Mouse (Mus musculus) CH12.LX (cell line): Measurements from ENCODE around the gene Inpp5f. TPM values are rescaled to one million over a fixed set of nuclear protein-coding genes. Genes with fewer than 3 reads are reported as not detected.

ENCODE experiments used
- DNase-seq: peaks from one replicate; pipeline ENCODE4 v3.0.0-alpha.2; 2013; ENCODE audit errors: extremely low read depth
- H3K27ac ChIP-seq: 2 replicates; pipeline ENCODE4 v1.5.1; 2012; ENCODE audit warnings: low read depth, mild to moderate bottlenecking, control low read depth, moderate library complexity; ENCODE audit not compliant: insufficient read depth
- H3K27me3 ChIP-seq: replicated peaks from 2 replicates; pipeline ENCODE3; 2012; ENCODE audit warnings: inconsistent platforms
- H3K36me3 ChIP-seq, 2 experiments: replicated peaks in 1 of 2; 2 replicates each; pipeline versions ENCODE3 to v1.6.1; 2012; ENCODE audit warnings: inconsistent platforms in 1 of 2, low read length in 1 of 2, mild to moderate bottlenecking in 1 of 2, mixed read lengths in 1 of 2, moderate library complexity in 1 of 2; ENCODE audit not compliant: control insufficient read depth in 1 of 2, insufficient read depth in 1 of 2
- H3K4me1 ChIP-seq, 2 experiments: 2 replicates each; pipeline ENCODE4 v1.6.1; 2012; ENCODE audit warnings: inconsistent platforms in 1 of 2, moderate library complexity in 1 of 2; ENCODE audit not compliant: insufficient read depth in 2 of 2, control insufficient read depth in 1 of 2
- H3K4me2 ChIP-seq: 2 replicates; pipeline ENCODE4 v1.6.1; 2012; ENCODE audit warnings: low read depth, mild to moderate bottlenecking, control low read depth; ENCODE audit not compliant: poor library complexity, insufficient read depth, severe bottlenecking
- H3K4me3 ChIP-seq, 3 experiments: fragments of 150-350 bp in 1 of 3; sonication (generic) in 1 of 3; replicated peaks in 1 of 3; 2 replicates each; pipeline versions ENCODE3 to v1.5.1; 2011 to 2012; ENCODE audit warnings: low read depth in 2 of 3, low read length in 2 of 3, mild to moderate bottlenecking in 2 of 3, moderate library complexity in 2 of 3, control low read depth in 1 of 3, improper control_type of control experiment in 1 of 3, inconsistent platforms in 1 of 3, mixed read lengths in 1 of 3; ENCODE audit not compliant: poor library complexity in 1 of 3
- H3K79me2 ChIP-seq: replicated peaks from 2 replicates; pipeline ENCODE4 v1.6.1; 2012; ENCODE audit warnings: mild to moderate bottlenecking, moderate library complexity; ENCODE audit not compliant: control insufficient read depth, poor library complexity, insufficient read depth, severe bottlenecking; ENCODE audit errors: extremely low read depth
- H3K9ac ChIP-seq: 2 replicates; pipeline ENCODE4 v1.6.1; 2012; ENCODE audit warnings: low read depth, mild to moderate bottlenecking, control low read depth, moderate library complexity; ENCODE audit not compliant: insufficient read depth
- H3K9me3 ChIP-seq: replicated peaks from 2 replicates; pipeline ENCODE3; 2012; ENCODE audit warnings: low read length, inconsistent platforms, mixed read lengths
- BHLHE40 ChIP-seq: IDR thresholded peaks from 2 replicates; pipeline ENCODE4 v1.6.1; 2011; ENCODE audit warnings: mild to moderate bottlenecking, low read depth, low read length, improper control_type of control experiment
- CHD1 ChIP-seq: IDR thresholded peaks from 2 replicates; pipeline ENCODE4 v1.6.1; 2012; ENCODE audit warnings: low read depth, low read length, improper control_type of control experiment, inconsistent platforms
- CHD2 ChIP-seq: IDR thresholded peaks from 2 replicates; pipeline ENCODE4 v1.6.1; 2011; ENCODE audit warnings: low read length, improper control_type of control experiment
- ELF1 ChIP-seq: IDR thresholded peaks from 2 replicates; pipeline ENCODE4 v1.6.1; 2014; ENCODE audit warnings: low read depth, mild to moderate bottlenecking, inconsistent platforms, low read length, improper control_type of control experiment
- EP300 ChIP-seq: IDR thresholded peaks from 2 replicates; pipeline ENCODE4 v1.6.1; 2011; ENCODE audit warnings: low read length, improper control_type of control experiment
- ETS1 ChIP-seq: conservative IDR thresholded peaks from 2 replicates; pipeline ENCODE4 v1.6.1; 2012; ENCODE audit warnings: low read depth, mild to moderate bottlenecking, inconsistent platforms, low read length, improper control_type of control experiment, moderate library complexity
- HCFC1 ChIP-seq: IDR thresholded peaks from 2 replicates; pipeline ENCODE4 v1.6.1; 2012; ENCODE audit warnings: low read depth, mild to moderate bottlenecking, inconsistent platforms, low read length, improper control_type of control experiment
- IRF4 ChIP-seq: IDR thresholded peaks from 2 replicates; pipeline ENCODE4 v1.6.1; 2014; ENCODE audit warnings: low read depth, mild to moderate bottlenecking, inconsistent platforms, low read length, improper control_type of control experiment
- JUN ChIP-seq: IDR thresholded peaks from 2 replicates; pipeline ENCODE4 v1.6.1; 2011; ENCODE audit warnings: low read depth, mild to moderate bottlenecking, low read length, improper control_type of control experiment, moderate library complexity; ENCODE audit not compliant: insufficient read depth
- JUND ChIP-seq: conservative IDR thresholded peaks from 2 replicates; pipeline ENCODE4 v1.6.1; 2011; ENCODE audit warnings: low read depth, low read length, improper control_type of control experiment
- MAFK ChIP-seq: IDR thresholded peaks from 2 replicates; pipeline ENCODE4 v1.6.1; 2011; ENCODE audit warnings: low read length, improper control_type of control experiment; ENCODE audit not compliant: insufficient replicate concordance
- MAX ChIP-seq: IDR thresholded peaks from 2 replicates; pipeline ENCODE4 v1.6.1; 2011; ENCODE audit warnings: low read length, improper control_type of control experiment
- MAZ ChIP-seq: IDR thresholded peaks from 2 replicates; pipeline ENCODE4 v1.6.1; 2012; ENCODE audit warnings: low read depth, mild to moderate bottlenecking, inconsistent platforms, low read length, improper control_type of control experiment, moderate library complexity
- MEF2A ChIP-seq: IDR thresholded peaks from 2 replicates; pipeline ENCODE4 v1.6.1; 2014; ENCODE audit warnings: low read depth, mild to moderate bottlenecking, inconsistent platforms, low read length, improper control_type of control experiment, borderline replicate concordance
- MXI1 ChIP-seq: IDR thresholded peaks from 2 replicates; pipeline ENCODE4 v1.6.1; 2011; ENCODE audit warnings: mild to moderate bottlenecking, low read depth, low read length, improper control_type of control experiment
- NRF1 ChIP-seq: IDR thresholded peaks from 2 replicates; pipeline ENCODE4 v1.6.1; 2014; ENCODE audit warnings: low read depth, mild to moderate bottlenecking, inconsistent platforms, low read length, improper control_type of control experiment, moderate library complexity
- POLR2A ChIP-seq: IDR thresholded peaks from 2 replicates; pipeline ENCODE4 v1.6.1; 2011; ENCODE audit warnings: low read depth, mild to moderate bottlenecking, improper control_type of control experiment, low read length
- POLR2AphosphoS2 ChIP-seq: IDR thresholded peaks from 2 replicates; pipeline ENCODE4 v1.6.1; 2011; ENCODE audit warnings: low read depth, low read length, improper control_type of control experiment
- SIN3A ChIP-seq: IDR thresholded peaks from 2 replicates; pipeline ENCODE4 v1.6.1; 2012; ENCODE audit warnings: low read length, improper control_type of control experiment, inconsistent platforms
- SMC3 ChIP-seq: IDR thresholded peaks from 2 replicates; pipeline ENCODE4 v1.6.1; 2011; ENCODE audit warnings: low read depth, low read length, improper control_type of control experiment
- TBP ChIP-seq: conservative IDR thresholded peaks from 2 replicates; pipeline ENCODE4 v1.6.1; 2011; ENCODE audit warnings: low read depth, low read length, improper control_type of control experiment
- TCF12 ChIP-seq: IDR thresholded peaks from 2 replicates; pipeline ENCODE4 v1.6.1; 2014; ENCODE audit warnings: low read depth, mild to moderate bottlenecking, inconsistent platforms, low read length, improper control_type of control experiment
- UBTF ChIP-seq: IDR thresholded peaks from 2 replicates; pipeline ENCODE4 v1.6.1; 2012; ENCODE audit warnings: low read depth, mild to moderate bottlenecking, inconsistent platforms, low read length, improper control_type of control experiment, moderate library complexity
- USF1 ChIP-seq: IDR thresholded peaks from 2 replicates; pipeline ENCODE4 v1.6.1; 2014; ENCODE audit warnings: low read depth, mild to moderate bottlenecking, inconsistent platforms, low read length, improper control_type of control experiment
- USF2 ChIP-seq: conservative IDR thresholded peaks from 2 replicates; pipeline ENCODE4 v1.6.1; 2011; ENCODE audit warnings: low read depth, low read length, improper control_type of control experiment
- ZC3H11A ChIP-seq: IDR thresholded peaks from 2 replicates; pipeline ENCODE4 v1.6.1; 2012; ENCODE audit warnings: low read depth, mild to moderate bottlenecking, inconsistent platforms, low read length, improper control_type of control experiment
- ZMIZ1 ChIP-seq: IDR thresholded peaks from 2 replicates; pipeline ENCODE4 v1.6.1; 2012; ENCODE audit warnings: low read depth, mild to moderate bottlenecking, inconsistent platforms, low read length, improper control_type of control experiment
- ZNF384 ChIP-seq: IDR thresholded peaks from 2 replicates; pipeline ENCODE4 v1.6.1; 2012; ENCODE audit warnings: low read depth, low read length, improper control_type of control experiment, inconsistent platforms
- dilution Hi-C: fragments of 300-500 bp; cut with MboI; formaldehyde crosslinking; loops from 2 replicates; pipeline ENCODE4 v1.14.3; 2020; ENCODE audit warnings: low sequenced_read_pairs; ENCODE audit not compliant: extremely low pct_unique_long_range_greater_than_20kb, extremely low pct_ligation_motif_present
- in situ Hi-C: fragments of 300-500 bp; cut with MboI; formaldehyde crosslinking; loops from 3 replicates; pipeline ENCODE4 v1.14.3; 2019; ENCODE audit warnings: low sequenced_read_pairs, low pct_ligation_motif_present, low pct_unique_long_range_greater_than_20kb, mixed read lengths
- polyA plus RNA-seq: library from polyadenylated mRNA; unstranded; fragments of >175 nt; gene quantifications from 2 replicates; pipeline ENCODE4 v1.2.1, GENCODE M21; 2012; ENCODE audit warnings: low read depth; ENCODE audit not compliant: insufficient read length
- total RNA-seq, 2 experiments: library from RNA; depleted of rRNA; stranded (reverse); fragments of 300-350 nt in 1 of 2; fragments of >200 nt in 1 of 2; gene quantifications; 2 replicates each; pipeline ENCODE4 v1.2.3; 2012 to 2014

Gene Inpp5f
- total and polyA plus RNA-seq, 3 experiments, result 4.0 to 6.2 (median 5.5) TPM

DNA sequence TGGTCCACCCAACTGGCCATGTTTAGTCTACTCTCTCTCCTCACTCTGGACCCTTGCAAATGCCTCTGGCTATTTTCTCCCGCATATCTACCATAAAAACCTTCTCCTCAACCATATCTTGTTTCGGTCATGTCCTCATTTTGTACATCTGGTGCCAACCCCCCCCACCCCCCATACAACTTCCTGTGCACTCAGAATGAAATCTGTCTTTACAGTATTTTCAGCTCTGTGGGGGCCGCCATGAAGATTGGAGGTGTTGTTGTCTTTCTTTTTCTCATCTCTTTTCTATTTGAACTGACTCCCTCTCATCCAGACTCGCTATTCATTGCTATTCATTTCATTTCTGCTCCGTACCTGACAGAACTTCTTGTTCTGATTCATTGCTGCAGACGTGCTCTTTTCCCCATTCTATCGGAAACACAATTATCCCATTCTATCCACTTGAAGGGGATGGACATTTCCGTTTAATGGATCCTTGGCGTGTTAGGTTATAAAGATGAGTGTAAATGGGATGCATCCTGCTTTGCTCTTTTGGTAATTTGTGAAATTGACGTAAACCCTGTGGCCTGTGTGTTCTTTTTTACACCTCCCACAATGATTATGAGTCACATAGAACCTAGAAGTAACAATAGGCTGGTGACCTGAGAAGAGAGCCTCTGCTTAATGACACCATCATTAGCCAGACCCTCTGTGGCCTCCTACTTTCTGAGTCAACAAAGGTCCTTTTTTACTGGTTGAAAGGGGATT, 32.8 kb upstream of the Inpp5f start:
- in situ Hi-C loops (no loop called here), dilution Hi-C loops (no loop called here)
- no peaks in the 10 kb centered on the region for H3K27me3 ChIP-seq
- H3K9me3 ChIP-seq, result no peaks in the 10 kb centered on the region
- peak overlapping the region; percentile 2; the same call in 1 of the 2 replicates for H3K9ac ChIP-seq
- no peaks in the 10 kb centered on the region for H3K36me3 ChIP-seq
- TF ChIP-seq USF1 (no peak), ZNF384 (no peak), IRF4 (peak; percentile 52; the same call in 1 of the 2 replicates), ELF1 (no peak), MAZ (0 out of 2 replicates have a peak, but pooled peaks have one; percentile 20), CHD1 (no peak), BHLHE40 (peak; percentile 30; the same call in 1 of the 2 replicates), SIN3A (0 out of 2 replicates have a peak, but pooled peaks have one; percentile 17), USF2 (no peak), CHD2 (peak; percentile 45), TCF12 (peak; percentile 35; the same call in 1 of the 2 replicates), ETS1 (peak; percentile 17; the same call in 1 of the 2 replicates), SMC3 (no peak), EP300 (0 out of 2 replicates have a peak, but pooled peaks have one; percentile 19), JUN (no peak; the same call in 1 of the 2 replicates), TBP (no peak), HCFC1 (0 out of 2 replicates have a peak, but pooled peaks have one; percentile 32), NRF1 (no peak), MAFK (no peak), POLR2AphosphoS2 (no peak)
- TF ChIP-seq, all 38 proteins: peak for 9
- H3K79me2 ChIP-seq, result no peaks in the 10 kb centered on the region
- no peak for DNase-seq
- H3K27ac ChIP-seq, result peak overlapping the region; percentile 69
- peak overlapping the region; percentile 44 for H3K4me2 ChIP-seq
- peak overlapping the region in 2 of 3 experiments; percentile 16 to 23 for H3K4me3 ChIP-seq
- H3K4me1 ChIP-seq, result peaks cover 6 to 10% of the 10 kb centered on the region in 2 experiments

DNA sequence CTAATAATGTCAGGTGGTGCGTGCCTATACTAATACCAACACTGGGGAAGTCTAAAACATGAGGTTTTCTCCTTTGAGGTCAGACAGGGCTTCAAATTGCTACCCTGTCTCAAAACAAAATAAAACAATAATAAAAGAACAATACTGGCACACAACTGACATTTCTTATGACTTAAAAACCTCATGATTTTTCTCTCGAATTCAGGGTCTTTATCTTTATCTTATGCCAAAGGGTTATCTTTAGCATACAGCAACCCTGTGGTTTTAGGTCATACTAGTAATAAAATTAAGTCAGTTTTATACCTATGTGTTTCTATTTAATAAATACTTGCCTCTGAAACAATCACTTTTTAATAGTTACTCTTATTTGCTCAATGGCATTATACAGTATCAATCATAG, 31.7 kb upstream of the Inpp5f start:
- Histone ChIP-seq H3K9me3 (no peaks in the 10 kb centered on the region), H3K36me3 (no peaks in the 10 kb centered on the region), H3K4me2 (peak overlapping the region; percentile 17; the same call in 1 of the 2 replicates), H3K4me1 (peaks cover 6 to 10% of the 10 kb centered on the region in 2 experiments), H3K27me3 (no peaks in the 10 kb centered on the region), H3K79me2 (no peaks in the 10 kb centered on the region), H3K27ac (no peak overlapping the region), H3K9ac (no peak overlapping the region), H3K4me3 (no peak overlapping the region)
- dilution Hi-C loops (no loop called here), in situ Hi-C loops (no loop called here)
- DNase-seq, result no peak
- TF ChIP-seq UBTF, result no peak
- no peak for TF ChIP-seq ETS1
- no peak for TF ChIP-seq MAX
- no peak for TF ChIP-seq USF2
- TF ChIP-seq MEF2A, result no peak
- no peak for TF ChIP-seq POLR2A
- no peak for TF ChIP-seq HCFC1
- no peak for TF ChIP-seq ZNF384
- TF ChIP-seq ZC3H11A, result no peak
- no peak for TF ChIP-seq JUND
- no peak for TF ChIP-seq MXI1
- no peak for TF ChIP-seq IRF4
- no peak for TF ChIP-seq ZMIZ1
- TF ChIP-seq CHD2, result no peak
